Mouse (Mus musculus) adrenal gland, postnatal 4 days (tissue): ENCODE measurements at regions not wholly inside any gene's neighbourhood (a gene's known extent, or its start where the extent isn't known, plus 50 kb on each side); places are given as distances from the start of the nearest gene placed in this dataset.
"Not testable (repeated sequence)": the region's sequence is repeated elsewhere in the genome, so short reads cannot be mapped to it uniquely, and the experiment has no call there.

Source experiments
- DNase-seq, 2 experiments: peaks; one replicate each; pipeline ENCODE4 v3.0.0; 2021 to 2022; ENCODE audit warnings: low spot score in 2 of 2, mixed read lengths in 2 of 2

GRCm38 (mm10) chr3:149084861-149085598, 94.7 kb upstream of the Adgrl2 start:
- DNase-seq = no peak

GRCm38 (mm10) chr3:149083391-149083790, 93.0 kb upstream of the Adgrl2 start:
- DNase-seq = no peak

GRCm38 (mm10) chr3:149078881-149079280, 88.5 kb upstream of the Adgrl2 start:
- DNase-seq = no peak

- DNase-seq = no peak
These were observed 86.7 kb upstream of the Adgrl2 start for GRCm38 (mm10) chr3:149076928-149077551.

- no peak for DNase-seq
These were observed 85.1 kb upstream of the Adgrl2 start for GRCm38 (mm10) chr3:149075488-149075851.

- DNase-seq = no peak
These were observed 84.5 kb upstream of the Adgrl2 start for GRCm38 (mm10) chr3:149074658-149075487.

GRCm38 (mm10) chr3:149070201-149070600, 79.8 kb upstream of the Adgrl2 start:
- DNase-seq = no peak

- DNase-seq = no peak
These were observed 79.1 kb upstream of the Adgrl2 start for GRCm38 (mm10) chr3:149069436-149069835.

GRCm38 (mm10) chr3:149068821-149069220, 78.5 kb upstream of the Adgrl2 start:
- no peak for DNase-seq

- no peak for DNase-seq
These were observed 77.4 kb upstream of the Adgrl2 start for GRCm38 (mm10) chr3:149067758-149068157.

GRCm38 (mm10) chr3:149055077-149055476, 64.7 kb upstream of the Adgrl2 start:
- no peak for DNase-seq

GRCm38 (mm10) chr3:149052295-149052902, 62.0 kb upstream of the Adgrl2 start:
- not testable (repeated sequence) for DNase-seq

GRCm38 (mm10) chr3:149045343-149045742, 55.0 kb upstream of the Adgrl2 start:
- DNase-seq = no peak

GRCm38 (mm10) chr3:149043901-149044300, 53.5 kb upstream of the Adgrl2 start:
- DNase-seq = no peak

GRCm38 (mm10) chr3:149042527-149042926, 52.2 kb upstream of the Adgrl2 start:
- no peak for DNase-seq

- no peak for DNase-seq
These were observed 50.8 kb upstream of the Adgrl2 start for GRCm38 (mm10) chr3:149041188-149041587.
